Mouse (Mus musculus): ENCODE data around the gene Flt3l.

GRCm38 (mm10) chr7:45137171-45138006 is 1.2 kb upstream of the Flt3l start:
- no peak for TF ChIP-seq CTCF (IDR thresholded peaks at IDR 0.05; ENCODE audit: insufficient read depth, low read length)
- TF ChIP-seq POLR2A (IDR thresholded peaks at IDR 0.05; ENCODE audit: borderline replicate concordance, extremely low read depth, low read depth, low read length), result no peak
